Mouse (Mus musculus) midbrain, embryonic 10.5 days (tissue): ENCODE data around the gene Sirt2. TPM values are rescaled to one million over a fixed set of nuclear protein-coding genes. Genes with fewer than 3 reads are reported as not detected.

ENCODE experiments used
- DNase-seq: peaks from one replicate; pipeline ENCODE4 v3.0.0-alpha.2; 2017; ENCODE audit warnings: low spot score
- H3K27ac ChIP-seq: fragments of 300-500 bp; sonication (generic); replicated peaks from 2 replicates; pipeline ENCODE4 v1.5.1; 2016; ENCODE audit warnings: mild to moderate bottlenecking
- H3K27me3 ChIP-seq: fragments of 300-500 bp; sonication (generic); 2 replicates; pipeline ENCODE4 v1.6.1; 2016; ENCODE audit warnings: low read depth, mild to moderate bottlenecking; ENCODE audit not compliant: poor library complexity, severe bottlenecking
- H3K36me3 ChIP-seq: fragments of 300-500 bp; sonication (generic); 2 replicates; pipeline ENCODE4 v1.6.1; 2016; ENCODE audit warnings: mild to moderate bottlenecking, moderate library complexity
- H3K4me1 ChIP-seq: fragments of 300-500 bp; sonication (generic); 2 replicates; pipeline ENCODE4 v1.6.1; 2016
- H3K4me3 ChIP-seq: fragments of 300-500 bp; sonication (generic); 2 replicates; pipeline ENCODE4 v1.5.1; 2016; ENCODE audit warnings: mild to moderate bottlenecking, moderate library complexity
- H3K9me3 ChIP-seq: fragments of 300-500 bp; sonication (generic); replicated peaks from 2 replicates; pipeline ENCODE4 v1.6.1; 2016; ENCODE audit warnings: mild to moderate bottlenecking
- WGBS: fragments of 180-500 bp; shearing (Covaris S2); methylation state at CpG from one replicate; pipeline ENCODE4 v1.1.7; 2016; 5-methylcytosine and 5-hydroxymethylcytosine counted together
- polyA plus RNA-seq: library from polyadenylated mRNA; unstranded; fragments of >200 nt; fragmentation: Nextera tagmentation; extraction: Ambion mirVana; gene quantifications from 2 replicates; pipeline ENCODE4 v1.2.1, GENCODE M21; 2016

Sirt2 gene
- polyA plus RNA-seq, 1 experiment from 2014 or later, result 62.7 TPM

GRCm38 (mm10) chr7:28803756-28804155 lies 37.2 kb downstream of the Sirt2 start:
- DNase-seq, result no peak
- Histone ChIP-seq H3K27ac (peak overlapping the region; percentile 82), H3K9me3 (no peaks in the 10 kb centered on the region), H3K4me3 (no peak overlapping the region), H3K27me3 (no peaks in the 10 kb centered on the region), H3K4me1 (peaks cover 60% of the 10 kb centered on the region), H3K36me3 (no peaks in the 10 kb centered on the region)
- WGBS, result 76% methylated on average over 4 of the region's 4 CpGs

- Histone ChIP-seq H3K4me1 (peaks cover 59% of the 10 kb centered on the region), H3K36me3 (peaks cover 2% of the 10 kb centered on the region), H3K9me3 (no peaks in the 10 kb centered on the region), H3K4me3 (no peak overlapping the region), H3K27ac (no peak overlapping the region), H3K27me3 (no peaks in the 10 kb centered on the region)
- 87% methylated on average over 4 of the region's 4 CpGs for WGBS
- DNase-seq, result no peak
Observed at GRCm38 (mm10) chr7:28806869-28807268, 40.3 kb downstream of the Sirt2 start.

GRCm38 (mm10) chr7:28807641-28808220 lies 41.2 kb downstream of the Sirt2 start:
- Histone ChIP-seq H3K4me1 (peaks cover 59% of the 10 kb centered on the region), H3K27ac (peak overlapping the region; percentile 100), H3K36me3 (peaks cover 11% of the 10 kb centered on the region), H3K4me3 (peak overlapping the region; percentile 94), H3K9me3 (no peaks in the 10 kb centered on the region), H3K27me3 (no peaks in the 10 kb centered on the region)
- 26% methylated on average over 8 of the region's 8 CpGs for WGBS
- no peak for DNase-seq

DNA sequence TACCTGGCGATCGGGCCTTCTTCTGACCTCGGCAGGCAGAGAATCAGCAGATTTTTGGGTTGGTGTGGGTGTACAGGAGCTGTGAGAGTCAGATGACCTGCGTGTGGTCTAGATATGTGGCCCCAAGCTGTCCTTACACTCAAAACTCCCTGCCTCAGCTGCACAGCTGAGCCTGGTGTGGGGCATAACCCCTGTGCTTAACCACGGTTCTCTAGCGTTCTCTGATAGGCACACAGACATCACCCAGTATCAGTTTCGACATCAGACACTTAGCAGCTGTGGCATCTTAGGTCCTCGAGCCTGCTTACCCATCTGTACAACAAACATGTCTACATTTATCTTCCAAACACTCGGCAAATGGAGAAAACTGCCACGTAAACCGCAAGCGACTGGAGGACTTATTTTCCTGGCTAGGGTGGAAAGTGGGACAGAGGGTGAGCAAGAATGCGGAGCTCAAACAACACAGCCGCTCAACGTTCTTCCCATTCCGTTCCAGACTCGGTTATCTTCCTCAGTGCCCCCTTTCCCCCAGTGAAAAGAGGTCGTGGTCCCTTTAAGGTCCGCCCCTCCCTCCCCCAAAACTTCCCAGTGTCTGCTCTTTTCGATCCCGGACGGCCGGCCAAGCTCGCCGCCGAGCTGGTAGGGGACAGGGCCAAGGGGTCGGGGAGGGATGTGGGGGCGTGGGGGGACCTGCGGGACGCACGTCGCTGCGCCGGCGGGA lies 41.8 kb downstream of the Sirt2 start, which contains the start of gene Hnrnpl:
TSS of gene Hnrnpl (plus strand) at position 321 of the 721 bp plus-strand sequence.
- peaks cover 17% of the 10 kb centered on the region for H3K36me3 ChIP-seq
- peaks cover 59% of the 10 kb centered on the region for H3K4me1 ChIP-seq
- peak within 1 kb of the TSS; percentile 94 for H3K4me3 ChIP-seq
- peak within 1 kb of the TSS; percentile 100 for H3K27ac ChIP-seq
- WGBS, result 4% methylated on average over 35 of the region's 35 CpGs
- DNase-seq, result no peak
- no peaks in the 10 kb centered on the region for H3K9me3 ChIP-seq
- H3K27me3 ChIP-seq, result no peaks in the 10 kb centered on the region

DNA sequence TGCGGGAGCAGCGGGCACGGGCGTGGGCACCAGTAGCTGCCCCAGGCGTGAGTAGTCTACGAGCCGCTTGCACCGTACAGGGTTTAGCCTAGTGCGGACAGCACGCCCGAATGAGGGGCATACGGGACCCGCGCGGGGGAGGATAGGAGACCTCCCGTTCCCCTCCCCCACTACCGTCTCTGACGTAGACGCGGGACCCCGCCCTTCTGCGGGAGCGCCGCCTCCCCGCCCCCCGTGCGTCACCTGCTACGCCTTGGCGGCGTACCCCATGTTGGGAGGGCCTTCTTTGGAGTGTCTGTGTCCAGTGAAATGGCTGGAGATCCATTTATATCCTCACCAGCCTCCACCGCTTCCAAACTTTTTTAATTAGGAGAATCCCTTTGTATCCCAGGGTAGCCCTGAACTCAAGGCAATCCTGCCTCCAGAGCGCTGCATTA lies 42.4 kb downstream of the Sirt2 start:
- H3K9me3 ChIP-seq, result no peaks in the 10 kb centered on the region
- H3K27me3 ChIP-seq, result no peaks in the 10 kb centered on the region
- H3K4me1 ChIP-seq, result peaks cover 59% of the 10 kb centered on the region
- WGBS, result 0% methylated on average over 32 of the region's 32 CpGs
- H3K27ac ChIP-seq, result peak overlapping the region; percentile 100
- peaks cover 23% of the 10 kb centered on the region for H3K36me3 ChIP-seq
- peak; percentile 94 for DNase-seq
- peak overlapping the region; percentile 94 for H3K4me3 ChIP-seq

DNA sequence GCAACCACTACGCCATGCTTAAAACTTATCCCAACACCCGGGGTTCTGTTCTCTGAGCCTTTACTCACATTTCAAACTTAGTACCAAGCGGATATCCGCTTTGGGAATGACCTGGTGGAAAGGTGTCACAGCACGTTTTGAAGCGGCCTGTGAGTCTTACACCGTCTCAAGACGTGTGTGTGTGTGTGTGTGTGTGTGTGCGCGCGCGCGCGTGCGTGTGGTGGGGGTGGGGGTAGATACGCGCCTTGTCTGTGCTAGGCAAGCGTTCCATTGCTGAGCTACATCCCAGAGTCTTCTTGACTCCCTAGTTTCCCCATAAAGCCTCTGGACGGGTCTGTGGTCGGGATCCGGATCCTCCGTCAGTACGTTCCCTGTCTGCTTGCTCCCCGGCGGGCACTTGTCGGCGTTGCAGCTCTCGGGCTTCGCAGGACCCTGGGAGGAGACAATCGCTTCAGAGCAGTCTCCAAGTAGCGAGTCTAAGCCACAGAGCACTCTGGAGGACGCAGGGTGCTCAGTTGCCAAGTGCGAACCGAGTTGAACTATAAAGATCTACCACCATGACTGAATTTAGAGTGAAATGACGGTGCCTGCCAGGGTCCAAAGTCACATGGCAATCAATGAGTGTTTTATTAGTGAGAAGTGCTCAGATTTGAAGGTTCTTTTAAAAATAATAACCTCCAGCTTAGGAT lies 43.0 kb downstream of the Sirt2 start:
- under 1% methylated on average over 35 of the region's 35 CpGs for WGBS
- H3K36me3 ChIP-seq, result peaks cover 29% of the 10 kb centered on the region
- H3K4me1 ChIP-seq, result peaks cover 63% of the 10 kb centered on the region
- H3K27me3 ChIP-seq, result no peaks in the 10 kb centered on the region
- H3K4me3 ChIP-seq, result peak overlapping the region; percentile 94
- no peaks in the 10 kb centered on the region for H3K9me3 ChIP-seq
- H3K27ac ChIP-seq, result peak overlapping the region; percentile 100
- peak; percentile 82 for DNase-seq

DNA sequence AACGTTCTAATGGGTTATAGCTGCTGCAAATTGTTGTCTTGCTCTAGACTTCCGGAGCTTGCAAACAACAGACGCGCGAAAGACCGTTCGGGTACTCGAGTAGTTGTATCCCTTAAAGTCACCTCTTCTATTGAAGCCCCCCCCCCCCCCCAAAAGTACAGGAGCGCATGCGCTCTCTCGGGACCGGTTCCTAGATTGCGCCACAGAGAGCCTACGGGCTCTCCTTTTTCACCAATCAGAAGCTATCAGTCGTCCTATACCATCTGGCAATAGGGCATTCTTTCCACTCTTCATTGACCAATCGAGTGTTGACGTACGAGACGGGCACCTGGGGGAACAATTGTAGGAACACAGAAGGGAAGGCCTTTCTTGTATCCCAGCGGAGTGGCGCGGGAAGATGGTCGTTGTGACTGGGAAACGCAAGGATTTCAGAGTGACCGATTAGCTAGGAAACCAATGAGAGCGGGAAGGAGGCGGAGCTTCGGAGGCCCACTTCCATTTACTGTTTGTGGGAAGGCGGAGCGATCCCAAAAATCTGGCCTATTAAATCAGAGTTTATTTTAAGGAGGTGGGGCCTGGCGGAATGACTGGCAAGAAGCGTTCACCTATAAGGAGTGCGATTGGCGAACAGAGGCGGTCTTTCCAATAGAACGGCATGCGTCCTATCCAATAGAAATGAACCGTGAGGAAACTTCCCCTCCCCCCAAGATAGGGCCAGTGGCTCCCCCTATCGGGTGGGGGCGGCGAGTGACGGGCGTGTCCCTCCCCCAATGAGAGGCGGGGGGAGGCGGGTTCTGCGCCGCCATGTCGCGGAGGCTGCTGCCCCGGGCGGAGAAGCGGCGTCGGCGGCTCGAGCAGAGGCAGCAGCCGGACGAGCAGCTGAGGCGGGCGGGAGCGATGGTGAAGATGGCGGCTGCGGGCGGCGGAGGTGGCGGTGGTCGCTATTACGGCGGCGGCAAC lies 43.9 kb downstream of the Sirt2 start:
- DNase-seq, result peak; percentile 98
- H3K4me1 ChIP-seq, result peaks cover 68% of the 10 kb centered on the region
- peak overlapping the region; percentile 94 for H3K4me3 ChIP-seq
- no peaks in the 10 kb centered on the region for H3K27me3 ChIP-seq
- WGBS, result under 1% methylated on average over 70 of the region's 70 CpGs
- H3K36me3 ChIP-seq, result peaks cover 37% of the 10 kb centered on the region
- peak overlapping the region; percentile 100 for H3K27ac ChIP-seq
- H3K9me3 ChIP-seq, result no peaks in the 10 kb centered on the region

DNA sequence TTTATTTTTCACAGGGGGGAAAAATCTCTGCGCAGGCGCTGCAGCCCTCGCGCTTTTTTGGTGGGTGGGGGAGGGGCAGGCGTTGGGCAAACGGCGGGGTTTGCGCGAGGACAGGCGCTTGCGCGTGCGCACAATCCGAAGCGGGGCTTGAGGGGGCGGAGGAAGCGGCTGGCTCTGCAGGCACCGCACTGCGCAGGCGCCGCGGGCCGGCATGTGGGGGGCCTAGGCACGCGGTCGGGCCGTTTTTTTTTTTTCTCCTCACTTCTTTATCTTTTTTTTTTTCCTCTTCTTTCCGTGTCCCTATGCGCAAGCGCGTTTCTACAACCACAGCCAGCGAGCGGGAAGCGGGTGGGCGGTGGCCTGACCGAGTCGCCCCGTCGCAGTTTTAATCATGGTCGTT lies 44.7 kb downstream of the Sirt2 start:
- peak overlapping the region; percentile 94 for H3K4me3 ChIP-seq
- peak; percentile 94 for DNase-seq
- H3K9me3 ChIP-seq, result no peaks in the 10 kb centered on the region
- peak overlapping the region; percentile 100 for H3K27ac ChIP-seq
- peaks cover 46% of the 10 kb centered on the region for H3K36me3 ChIP-seq
- H3K27me3 ChIP-seq, result no peaks in the 10 kb centered on the region
- peaks cover 68% of the 10 kb centered on the region for H3K4me1 ChIP-seq
- WGBS, result under 1% methylated on average over 40 of the region's 40 CpGs

- DNase-seq, result no peak
- H3K27me3 ChIP-seq, result no peaks in the 10 kb centered on the region
- WGBS, result 21% methylated on average over 7 of the region's 7 CpGs
- H3K4me1 ChIP-seq, result peaks cover 71% of the 10 kb centered on the region
- no peaks in the 10 kb centered on the region for H3K9me3 ChIP-seq
- H3K27ac ChIP-seq, result peak overlapping the region; percentile 100
- peak overlapping the region; percentile 94 for H3K4me3 ChIP-seq
- H3K36me3 ChIP-seq, result peaks cover 51% of the 10 kb centered on the region
Observed at GRCm38 (mm10) chr7:28811640-28812275, 45.2 kb downstream of the Sirt2 start.

- Histone ChIP-seq H3K4me3 (peak overlapping the region; percentile 94), H3K4me1 (peaks cover 71% of the 10 kb centered on the region), H3K27me3 (no peaks in the 10 kb centered on the region), H3K27ac (peak overlapping the region; percentile 100), H3K9me3 (no peaks in the 10 kb centered on the region), H3K36me3 (peaks cover 58% of the 10 kb centered on the region)
- WGBS, result 77% methylated on average over 4 of the region's 4 CpGs
- no peak for DNase-seq
Observed at GRCm38 (mm10) chr7:28812436-28812835, 45.9 kb downstream of the Sirt2 start.

DNA sequence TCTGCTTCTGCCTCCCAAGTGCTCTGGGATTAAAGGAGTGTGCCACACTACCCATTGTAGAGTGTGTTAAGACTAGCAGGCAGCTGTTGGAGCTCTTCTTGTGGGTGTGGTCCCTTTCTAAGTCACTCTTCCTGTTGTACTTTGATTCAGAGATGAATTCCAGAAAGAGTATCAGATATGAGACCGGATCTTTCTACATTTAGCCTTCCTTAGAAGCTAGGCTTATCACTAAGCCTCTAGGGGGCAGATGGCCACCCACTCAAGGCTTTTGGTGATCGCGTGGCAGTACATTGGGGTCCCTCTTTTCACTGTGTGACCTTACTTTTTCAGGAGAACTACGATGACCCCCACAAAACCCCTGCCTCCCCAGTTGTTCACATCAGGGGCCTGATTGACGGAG lies 46.4 kb downstream of the Sirt2 start:
- peak overlapping the region; percentile 94 for H3K4me3 ChIP-seq
- DNase-seq, result no peak
- no peaks in the 10 kb centered on the region for H3K9me3 ChIP-seq
- H3K27ac ChIP-seq, result no peak overlapping the region
- peaks cover 71% of the 10 kb centered on the region for H3K4me1 ChIP-seq
- peaks cover 63% of the 10 kb centered on the region for H3K36me3 ChIP-seq
- no peaks in the 10 kb centered on the region for H3K27me3 ChIP-seq
- 90% methylated on average over 5 of the region's 5 CpGs for WGBS
